Mouse (Mus musculus) bone marrow macrophage, adult 2 months (primary cell): ENCODE measurements around the gene Larp1. TPM values are rescaled to one million over a fixed set of nuclear protein-coding genes. Genes with fewer than 3 reads are reported as not detected.
"Not testable (repeated sequence)": the region's sequence is repeated elsewhere in the genome, so short reads cannot be mapped to it uniquely, and the experiment has no call there.

Experiments used
- H3K27ac ChIP-seq: 2 replicates; pipeline ENCODE4 v1.5.1; 2012; ENCODE audit warnings: low read depth, low read length; ENCODE audit not compliant: insufficient read depth
- H3K4me1 ChIP-seq: 2 replicates; pipeline ENCODE4 v1.6.1; 2012; ENCODE audit warnings: low read length; ENCODE audit not compliant: control insufficient read depth, insufficient read depth
- H3K4me3 ChIP-seq: 2 replicates; pipeline ENCODE4 v1.5.1; 2012; ENCODE audit warnings: mild to moderate bottlenecking, low read length, moderate library complexity; ENCODE audit not compliant: insufficient read depth
- CTCF ChIP-seq: IDR thresholded peaks from 2 replicates; pipeline ENCODE4 v1.5.1; 2012; ENCODE audit warnings: low read depth, mild to moderate bottlenecking, low read length, moderate library complexity
- POLR2A ChIP-seq: IDR thresholded peaks from 2 replicates; pipeline ENCODE4 v1.6.1; 2012; ENCODE audit warnings: mild to moderate bottlenecking, low read depth, low read length, borderline replicate concordance
- polyA plus RNA-seq: library from polyadenylated mRNA; stranded (reverse); fragments of >200 nt; gene quantifications from 2 replicates; pipeline ENCODE4 v1.2.4, GENCODE M21; 2012; ENCODE audit not compliant: missing spikeins, insufficient read depth, insufficient read length

The Larp1 gene
- polyA plus RNA-seq, 1 experiment, result 32.4 TPM

GRCm38 (mm10) chr11:58046438-58046837 lies 37.6 kb downstream of the Larp1 start:
- TF ChIP-seq CTCF (no peak), POLR2A (no peak)
- Histone ChIP-seq H3K4me1 (no peaks in the 10 kb centered on the region), H3K27ac (no peak overlapping the region), H3K4me3 (no peak overlapping the region)

- Histone ChIP-seq H3K4me3 (no peak overlapping the region), H3K27ac (no peak overlapping the region), H3K4me1 (no peaks in the 10 kb centered on the region)
- no peak for TF ChIP-seq POLR2A
- TF ChIP-seq CTCF, result peak; percentile 63
Observed at GRCm38 (mm10) chr11:58057455-58057854, 48.6 kb downstream of the Larp1 start.

- not testable (repeated sequence) for H3K27ac ChIP-seq, H3K4me3 ChIP-seq, H3K4me1 ChIP-seq
Observed at GRCm38 (mm10) chr11:58059752-58060151, 50.9 kb downstream of the Larp1 start.

- H3K27ac ChIP-seq, H3K4me1 ChIP-seq, H3K4me3 ChIP-seq: not testable (repeated sequence)
Observed at GRCm38 (mm10) chr11:58061218-58061617, 52.4 kb downstream of the Larp1 start.

DNA sequence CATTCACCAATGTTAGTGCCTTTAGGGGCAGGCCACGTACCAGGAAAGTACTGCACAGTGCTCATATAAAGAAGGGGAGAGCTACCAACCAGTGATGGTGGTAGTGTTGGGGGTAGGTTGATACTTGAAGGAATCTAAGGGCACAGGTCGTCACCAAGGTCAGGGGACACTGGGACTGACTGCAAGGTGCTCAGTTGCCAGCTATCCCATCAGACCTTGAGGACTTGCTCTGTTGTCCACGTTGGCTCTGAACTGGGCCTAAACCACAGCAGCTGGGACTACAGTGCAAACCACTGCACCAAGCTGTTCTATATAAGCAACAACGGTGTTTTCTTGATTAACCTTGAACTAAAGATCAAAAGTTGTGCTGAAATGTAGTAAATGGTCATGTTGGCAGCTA lies 53.7 kb downstream of the Larp1 start:
- Histone ChIP-seq H3K4me3 (no peak overlapping the region), H3K4me1 (no peaks in the 10 kb centered on the region), H3K27ac (no peak overlapping the region)
- TF ChIP-seq CTCF (no peak), POLR2A (no peak)

DNA sequence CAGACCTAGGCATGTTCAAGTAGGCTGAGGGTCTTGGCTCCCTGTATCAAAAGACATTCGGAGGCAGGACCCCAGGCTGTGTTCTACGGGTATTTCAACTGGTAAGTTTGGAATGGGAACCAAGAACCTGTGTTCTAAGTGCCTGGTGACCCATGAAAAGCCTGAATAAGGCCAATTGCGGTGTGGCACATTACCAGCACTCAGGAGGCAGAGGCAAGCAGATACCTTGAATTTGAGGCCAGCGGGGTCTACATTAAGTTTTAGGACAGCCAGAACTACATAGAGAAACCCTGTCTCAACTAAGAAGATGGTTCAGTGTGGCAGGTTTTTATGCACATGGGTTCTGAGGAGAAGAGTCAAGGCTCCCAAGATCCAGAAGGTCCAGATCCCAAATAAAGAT lies 56.2 kb downstream of the Larp1 start:
- Histone ChIP-seq H3K27ac (no peak overlapping the region), H3K4me1 (no peaks in the 10 kb centered on the region), H3K4me3 (no peak overlapping the region)
- TF ChIP-seq POLR2A (no peak), CTCF (no peak)

DNA sequence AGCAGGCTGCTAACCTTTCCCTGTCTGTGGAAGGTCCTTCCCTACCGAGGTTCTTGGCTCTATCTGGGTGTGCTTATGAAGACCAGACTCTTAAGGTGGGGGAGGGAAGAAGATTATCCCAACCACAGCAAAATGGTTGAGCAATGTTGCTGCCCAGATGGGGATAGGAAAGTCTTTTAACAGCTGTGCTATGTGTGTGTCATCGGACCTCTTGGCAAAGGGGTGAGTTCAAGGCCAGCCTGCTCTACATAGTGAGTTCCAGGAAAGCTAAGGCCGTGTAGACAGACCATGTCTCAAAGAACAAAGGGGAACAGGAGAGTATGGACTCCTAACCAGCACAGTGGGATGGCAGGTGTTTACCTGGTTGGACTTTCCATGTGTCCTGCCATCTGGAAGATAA lies 64.1 kb downstream of the Larp1 start:
- Histone ChIP-seq H3K4me1 (no peaks in the 10 kb centered on the region), H3K4me3 (no peak overlapping the region), H3K27ac (no peak overlapping the region)
- TF ChIP-seq CTCF, result no peak
- TF ChIP-seq POLR2A, result no peak

- H3K27ac ChIP-seq, result no peak overlapping the region
- no peak overlapping the region for H3K4me3 ChIP-seq
- no peaks in the 10 kb centered on the region for H3K4me1 ChIP-seq
- TF ChIP-seq POLR2A (no peak), CTCF (no peak)
Observed at GRCm38 (mm10) chr11:58077270-58077669, 68.4 kb downstream of the Larp1 start.

DNA sequence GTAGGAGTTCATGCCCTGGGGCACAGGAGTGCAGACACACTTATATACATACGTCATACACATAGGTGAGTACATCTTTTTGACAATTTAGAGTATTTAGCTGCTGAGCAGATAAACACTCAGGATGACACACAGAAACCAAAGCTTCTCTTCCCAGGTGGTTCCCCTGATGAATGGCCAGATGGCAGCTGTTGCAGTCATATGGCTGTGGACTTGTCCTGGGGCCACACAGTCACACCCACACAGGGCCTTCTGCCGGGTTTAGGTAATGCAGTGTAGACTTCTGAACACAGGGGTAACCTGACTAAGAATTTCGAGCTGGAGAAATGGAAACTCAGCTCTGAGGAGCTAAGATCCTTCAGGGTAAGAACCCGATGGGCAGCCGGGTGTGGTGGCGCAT lies 72.9 kb downstream of the Larp1 start:
- Histone ChIP-seq H3K27ac (no peak overlapping the region), H3K4me3 (no peak overlapping the region), H3K4me1 (no peaks in the 10 kb centered on the region)
- TF ChIP-seq CTCF (no peak), POLR2A (no peak)

DNA sequence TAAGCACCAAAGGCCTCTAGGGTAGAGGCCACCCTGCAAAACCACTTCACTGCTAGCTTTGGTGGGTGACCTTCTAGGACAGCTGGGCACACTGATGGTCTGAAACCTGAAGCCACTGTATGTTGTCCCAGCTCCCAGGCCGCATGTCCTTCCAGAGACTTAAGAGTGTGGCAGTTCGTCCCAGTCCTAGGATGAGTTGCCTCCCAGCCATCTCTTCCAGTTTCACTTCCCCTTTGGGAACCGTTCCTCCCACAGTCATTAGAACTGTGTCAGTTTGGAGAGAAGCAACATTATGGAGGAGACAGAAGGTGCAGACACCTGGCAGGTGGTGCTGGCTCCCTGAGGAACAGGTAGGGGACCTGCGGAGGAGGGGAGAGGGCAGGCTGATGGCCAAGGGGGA lies 83.7 kb downstream of the Larp1 start:
- Histone ChIP-seq H3K4me3 (peak overlapping the region; percentile 13), H3K27ac (no peak overlapping the region), H3K4me1 (peaks cover 16% of the 10 kb centered on the region)
- TF ChIP-seq POLR2A, result no peak
- TF ChIP-seq CTCF, result no peak

GRCm38 (mm10) chr11:58093021-58093528 lies 84.2 kb downstream of the Larp1 start, which contains the start of gene Gm12248:
Gene Gm12248 (minus strand): TSS chr11:58093134.
- peaks cover 16% of the 10 kb centered on the region for H3K4me1 ChIP-seq
- H3K4me3 ChIP-seq, result peak within 1 kb of the TSS; percentile 13
- no peak for TF ChIP-seq POLR2A
- no peak for TF ChIP-seq CTCF
- no peak within 1 kb of the TSS for H3K27ac ChIP-seq
